Mouse (Mus musculus) brain, embryonic 14.5 days (tissue): ENCODE measurements around the gene Milr1.

Source experiments
- CTCF ChIP-seq: fragments of 200-500 bp; IDR thresholded peaks from 2 replicates; pipeline ENCODE4 v1.5.1; 2012; ENCODE audit warnings: inconsistent platforms, mild to moderate bottlenecking, moderate library complexity, borderline replicate concordance; ENCODE audit not compliant: insufficient read depth, insufficient read length; ENCODE audit errors: extremely low read depth
- POLR2A ChIP-seq: fragments of 200-500 bp; IDR thresholded peaks from 2 replicates; pipeline ENCODE4 v1.6.1; 2012; ENCODE audit warnings: mild to moderate bottlenecking, inconsistent platforms, borderline replicate concordance; ENCODE audit not compliant: poor library complexity, insufficient read depth, insufficient read length, severe bottlenecking; ENCODE audit errors: extremely low read depth

GRCm38 (mm10) chr11:106815331-106815730, 64.3 kb downstream of the Milr1 start:
- no peak for TF ChIP-seq POLR2A
- no peak for TF ChIP-seq CTCF
